Mouse (Mus musculus) ES-E14 (cell line): Measurements from ENCODE around the gene Rnd3. TPM values are rescaled to one million over a fixed set of nuclear protein-coding genes. Genes with fewer than 3 reads are reported as not detected.

Experiments used
- DNase-seq: peaks from one replicate; pipeline ENCODE4 v3.0.0-alpha.2; 2013; ENCODE audit warnings: low read depth, low spot score
- H3K27ac ChIP-seq: 2 replicates; pipeline ENCODE4 v1.5.1; 2012; ENCODE audit warnings: low read depth, mild to moderate bottlenecking, low read length, moderate library complexity, mixed read lengths; ENCODE audit not compliant: poor library complexity, insufficient read depth, severe bottlenecking
- H3K36me3 ChIP-seq: 2 replicates; pipeline ENCODE4 v1.6.1; 2012; ENCODE audit warnings: mild to moderate bottlenecking, low read length, moderate library complexity, mixed read lengths; ENCODE audit not compliant: control insufficient read depth, poor library complexity, insufficient read depth, severe bottlenecking
- H3K4me1 ChIP-seq, 2 experiments: fragments of 150-350 bp in 1 of 2; sonication (generic) in 1 of 2; 2 replicates each; pipeline ENCODE4 v1.6.1; 2012; ENCODE audit warnings: low read length in 2 of 2, mild to moderate bottlenecking in 1 of 2, mixed read lengths in 1 of 2; ENCODE audit not compliant: control insufficient read depth in 2 of 2, insufficient read depth in 2 of 2, poor library complexity in 1 of 2
- H3K4me3 ChIP-seq, 2 experiments: fragments of 150-350 bp in 1 of 2; sonication (generic) in 1 of 2; 2 replicates each; pipeline ENCODE4 v1.5.1; 2012; ENCODE audit warnings: low read length in 2 of 2, low read depth in 1 of 2, mild to moderate bottlenecking in 1 of 2, mixed read lengths in 1 of 2; ENCODE audit not compliant: insufficient read depth in 1 of 2, poor library complexity in 1 of 2, severe bottlenecking in 1 of 2
- H3K9ac ChIP-seq: 2 replicates; pipeline ENCODE4 v1.6.1; 2012; ENCODE audit warnings: low read depth, mild to moderate bottlenecking, low read length, mixed read lengths; ENCODE audit not compliant: poor library complexity, insufficient read depth, severe bottlenecking
- H3K9me3 ChIP-seq: fragments of 150-350 bp; sonication (generic); 2 replicates; pipeline ENCODE4 v1.6.1; 2012; ENCODE audit warnings: low read depth, mild to moderate bottlenecking, low read length; ENCODE audit not compliant: control insufficient read depth, insufficient read depth
- CHD2 ChIP-seq: IDR thresholded peaks from 2 replicates; pipeline ENCODE4 v1.6.1; 2014; ENCODE audit warnings: mild to moderate bottlenecking, low read depth, low read length, inconsistent platforms
- HCFC1 ChIP-seq: IDR thresholded peaks from 2 replicates; pipeline ENCODE4 v1.6.1; 2012; ENCODE audit warnings: low read length, inconsistent platforms, borderline replicate concordance; ENCODE audit not compliant: insufficient read depth
- MAFK ChIP-seq: IDR thresholded peaks from 2 replicates; pipeline ENCODE4 v1.6.1; 2014; ENCODE audit warnings: mild to moderate bottlenecking, low read depth, low read length, inconsistent platforms; ENCODE audit not compliant: insufficient read depth
- ZC3H11A ChIP-seq: IDR thresholded peaks from 2 replicates; pipeline ENCODE4 v1.6.1; 2012; ENCODE audit warnings: low read depth, mild to moderate bottlenecking, inconsistent platforms, low read length, borderline replicate concordance
- ZNF384 ChIP-seq: IDR thresholded peaks from 2 replicates; pipeline ENCODE4 v1.6.1; 2012; ENCODE audit warnings: low read depth, low read length, inconsistent platforms
- in situ Hi-C, 2 experiments: fragments of 600-800 bp; cut with MboI; formaldehyde crosslinking; loops; one replicate each; pipeline ENCODE4 v1.15.1; 2025; ENCODE audit warnings: low sequenced_read_pairs in 2 of 2, inconsistent platforms in 1 of 2; ENCODE audit not compliant: unreplicated experiment in 2 of 2
- total RNA-seq: library from RNA; depleted of rRNA; stranded (reverse); fragments of 300-350 nt; gene quantifications from 2 replicates; pipeline ENCODE4 v1.2.3, GENCODE M21; 2012

Rnd3 gene
- total RNA-seq, 1 experiment = 28.8 TPM

- Histone ChIP-seq H3K4me1 (no peaks in the 10 kb centered on the region), H3K9me3 (no peaks in the 10 kb centered on the region), H3K27ac (no peak overlapping the region), H3K4me3 (no peak overlapping the region), H3K9ac (no peak overlapping the region), H3K36me3 (no peaks in the 10 kb centered on the region)
- in situ Hi-C loops = no loop called here
- no peak for TF ChIP-seq CHD2
- TF ChIP-seq ZC3H11A = no peak
- TF ChIP-seq HCFC1 = no peak
- no peak for TF ChIP-seq ZNF384
- no peak for TF ChIP-seq MAFK
- DNase-seq = no peak
Measured at GRCm38 (mm10) chr2:51179096-51179495, 30.2 kb upstream of the Rnd3 start.

GRCm38 (mm10) chr2:51177615-51178014 is 28.7 kb upstream of the Rnd3 start:
- Histone ChIP-seq H3K9me3 (no peaks in the 10 kb centered on the region), H3K27ac (no peak overlapping the region), H3K36me3 (no peaks in the 10 kb centered on the region), H3K4me3 (no peak overlapping the region), H3K9ac (no peak overlapping the region), H3K4me1 (no peaks in the 10 kb centered on the region)
- peak; percentile 27; the same call in 1 of the 2 replicates for TF ChIP-seq CHD2
- no peak for TF ChIP-seq ZNF384
- no peak for TF ChIP-seq HCFC1
- in situ Hi-C loops = no loop called here
- DNase-seq = no peak

GRCm38 (mm10) chr2:51175276-51175675 is 26.4 kb upstream of the Rnd3 start:
- Histone ChIP-seq H3K9ac (no peak overlapping the region), H3K4me1 (no peaks in the 10 kb centered on the region), H3K4me3 (no peak overlapping the region), H3K27ac (no peak overlapping the region), H3K36me3 (no peaks in the 10 kb centered on the region), H3K9me3 (no peaks in the 10 kb centered on the region)
- no peak for TF ChIP-seq HCFC1
- TF ChIP-seq CHD2 = no peak
- no peak for TF ChIP-seq MAFK
- no peak for TF ChIP-seq ZC3H11A
- TF ChIP-seq ZNF384 = no peak
- in situ Hi-C loops = no loop called here
- no peak for DNase-seq

GRCm38 (mm10) chr2:51161110-51161509 is 12.2 kb upstream of the Rnd3 start:
- H3K4me3 ChIP-seq = no peak overlapping the region
- in situ Hi-C loops = no loop called here
- no peaks in the 10 kb centered on the region for H3K9me3 ChIP-seq
- no peak overlapping the region for H3K27ac ChIP-seq
- H3K9ac ChIP-seq = no peak overlapping the region
- H3K36me3 ChIP-seq = no peaks in the 10 kb centered on the region
- TF ChIP-seq ZNF384 (no peak), CHD2 (no peak), MAFK (no peak), HCFC1 (no peak), ZC3H11A (no peak)
- DNase-seq = no peak
- no peaks in the 10 kb centered on the region for H3K4me1 ChIP-seq

GRCm38 (mm10) chr2:51148454-51148853 is 457 bp downstream of the Rnd3 start:
- in situ Hi-C loops = no loop called here
- no peak for DNase-seq
- H3K36me3 ChIP-seq = no peaks in the 10 kb centered on the region
- H3K9me3 ChIP-seq = no peaks in the 10 kb centered on the region
- TF ChIP-seq MAFK = no peak
- TF ChIP-seq HCFC1 = no peak
- TF ChIP-seq CHD2 = no peak
- TF ChIP-seq ZC3H11A = no peak
- no peak for TF ChIP-seq ZNF384
- H3K27ac ChIP-seq = peak overlapping the region; percentile 12; the same call in 1 of the 2 replicates
- peak overlapping the region; percentile 67 for H3K9ac ChIP-seq
- peak overlapping the region; percentile 72 to 84 for H3K4me3 ChIP-seq
- H3K4me1 ChIP-seq = peaks cover 2 to 4% of the 10 kb centered on the region in 2 experiments; a peak in 2 of 4 replicates
